Mouse (Mus musculus) forebrain, postnatal 0 days (tissue): ENCODE measurements around the gene Gm10309. TPM values are rescaled to one million over a fixed set of nuclear protein-coding genes. Genes with fewer than 3 reads are reported as not detected.

Experiments used
- ATAC-seq: fragments of 200-750 bp; cut with Nextera tagmentation; 2 replicates; pipeline ENCODE4 v1.8.0; 2017; ENCODE audit warnings: mild to moderate bottlenecking, moderate library complexity
- DNase-seq: peaks from one replicate; pipeline ENCODE4 v3.0.0-alpha.2; 2015
- H3K27ac ChIP-seq: fragments of 300-500 bp; sonication (generic); 2 replicates; pipeline ENCODE4 v1.5.1; 2014; ENCODE audit warnings: low read depth, mild to moderate bottlenecking, antibody characterized with exemption, low read length, moderate library complexity, mixed read lengths
- H3K27me3 ChIP-seq: fragments of 300-500 bp; sonication (generic); 2 replicates; pipeline ENCODE4 v1.6.1; 2014; ENCODE audit warnings: mild to moderate bottlenecking, low read length, mixed read lengths; ENCODE audit not compliant: insufficient read depth
- H3K36me3 ChIP-seq: fragments of 300-500 bp; sonication (generic); 2 replicates; pipeline ENCODE4 v1.6.1; 2014; ENCODE audit warnings: mild to moderate bottlenecking, moderate library complexity; ENCODE audit not compliant: insufficient read depth
- H3K4me1 ChIP-seq: fragments of 300-500 bp; sonication (generic); 2 replicates; pipeline ENCODE4 v1.6.1; 2014; ENCODE audit warnings: antibody characterized with exemption; ENCODE audit not compliant: insufficient read depth
- H3K4me2 ChIP-seq: fragments of 300-500 bp; sonication (generic); 2 replicates; pipeline ENCODE4 v1.6.1; 2014; ENCODE audit warnings: low read depth, mild to moderate bottlenecking, moderate library complexity
- H3K4me3 ChIP-seq: fragments of 300-500 bp; sonication (generic); 2 replicates; pipeline ENCODE4 v1.5.1; 2014; ENCODE audit warnings: low read depth, low read length, mixed read lengths
- H3K9ac ChIP-seq: fragments of 300-500 bp; sonication (generic); 2 replicates; pipeline ENCODE4 v1.6.1; 2014; ENCODE audit warnings: mild to moderate bottlenecking
- H3K9me3 ChIP-seq: fragments of 300-500 bp; sonication (generic); 2 replicates; pipeline ENCODE4 v1.6.1; 2016; ENCODE audit warnings: low read length
- CTCF ChIP-seq: sonication (generic); IDR thresholded peaks from 2 replicates; pipeline ENCODE4 v1.5.1; 2016; ENCODE audit warnings: antibody characterized with exemption, control low read depth, low read depth
- WGBS: fragments of 180-500 bp; shearing (Covaris S2); extraction: QIAGEN DNeasy Blood & Tissue Kit; methylation state at CpG from one replicate; pipeline ENCODE4 v1.1.7; 2014; 5-methylcytosine and 5-hydroxymethylcytosine counted together
- polyA plus RNA-seq: library from polyadenylated mRNA; unstranded; fragments of >200 nt; fragmentation: Nextera tagmentation; extraction: Ambion mirVana; gene quantifications from 2 replicates; pipeline ENCODE4 v1.2.1, GENCODE M21; 2015
- total RNA-seq: library from RNA; depleted of rRNA; stranded (reverse); fragments of >200 nt; gene quantifications from 2 replicates; pipeline ENCODE4 v1.2.3, GENCODE M21; 2014

The Gm10309 gene
- total and polyA plus RNA-seq, 2 experiments from 2014 or later = 0.22 TPM; not detected in 1

GRCm38 (mm10) chr17:86499359-86500045, 5.5 kb downstream of the Gm10309 start:
- 77% methylated on average over 15 of the region's 15 CpGs for WGBS
- DNase-seq (no peak), ATAC-seq (no peak)
- H3K36me3 ChIP-seq = peaks cover 11% of the 10 kb centered on the region; the same call in 1 of the 2 replicates
- no peak overlapping the region for H3K9ac ChIP-seq
- H3K4me1 ChIP-seq = no peaks in the 10 kb centered on the region
- no peaks in the 10 kb centered on the region for H3K27me3 ChIP-seq
- H3K4me2 ChIP-seq = no peak overlapping the region
- H3K9me3 ChIP-seq = no peaks in the 10 kb centered on the region
- H3K27ac ChIP-seq = no peak overlapping the region
- H3K4me3 ChIP-seq = no peak overlapping the region
- TF ChIP-seq CTCF = no peak

DNA sequence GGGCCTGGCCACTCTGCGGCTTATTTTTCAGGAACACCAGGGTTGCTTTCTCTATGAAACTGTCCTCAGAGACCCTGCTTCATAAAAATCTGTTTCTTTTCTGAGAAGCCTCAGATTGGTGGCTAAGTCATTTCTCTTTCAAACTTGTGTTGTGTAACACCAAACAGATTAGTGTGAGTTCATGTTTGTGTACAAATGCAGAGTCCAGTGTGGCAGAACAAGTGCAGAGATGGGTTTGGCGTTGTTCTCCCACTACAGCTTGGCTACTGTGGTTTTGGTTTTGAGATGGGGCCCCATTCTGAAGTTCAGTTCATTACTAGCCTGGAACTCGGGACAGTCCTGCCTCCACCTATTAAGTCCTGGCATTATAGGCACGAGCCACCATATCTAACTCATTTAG, 7.7 kb downstream of the Gm10309 start:
- Histone ChIP-seq H3K36me3 (peaks cover 14% of the 10 kb centered on the region; the same call in 1 of the 2 replicates), H3K9me3 (no peaks in the 10 kb centered on the region), H3K4me3 (no peak overlapping the region), H3K27ac (no peak overlapping the region), H3K4me2 (no peak overlapping the region), H3K9ac (no peak overlapping the region), H3K27me3 (no peaks in the 10 kb centered on the region), H3K4me1 (no peaks in the 10 kb centered on the region)
- 86% methylated on average over 4 of the region's 4 CpGs for WGBS
- DNase-seq (no peak), ATAC-seq (no peak)
- TF ChIP-seq CTCF = no peak

- H3K4me3 ChIP-seq = no peak overlapping the region
- peak; percentile 75 for ATAC-seq
These were observed 8.8 kb downstream of the Gm10309 start for GRCm38 (mm10) chr17:86496123-86496771.

DNA sequence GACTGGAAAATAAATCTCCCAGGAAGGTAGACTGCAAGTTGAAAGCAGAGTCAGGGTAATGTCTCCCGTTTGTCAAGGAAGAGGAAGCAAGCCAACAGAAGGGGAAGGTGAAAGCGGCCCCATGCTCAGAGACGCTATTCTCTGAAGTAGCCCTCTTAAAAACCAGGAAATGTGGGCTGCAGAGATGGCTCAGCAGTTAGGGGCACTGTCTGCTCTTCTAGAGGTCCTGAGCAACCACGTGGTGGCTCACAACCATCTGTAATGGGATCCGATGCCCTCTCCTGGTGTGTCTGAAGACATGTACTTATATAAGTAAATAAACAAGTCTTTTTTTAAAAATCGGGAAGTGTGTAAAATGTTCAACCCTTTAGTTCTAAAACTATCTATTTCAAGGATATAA, 10.1 kb downstream of the Gm10309 start:
- Histone ChIP-seq H3K27ac (no peak overlapping the region), H3K27me3 (no peaks in the 10 kb centered on the region), H3K4me1 (no peaks in the 10 kb centered on the region), H3K4me3 (no peak overlapping the region), H3K9me3 (no peaks in the 10 kb centered on the region), H3K4me2 (no peak overlapping the region), H3K9ac (no peak overlapping the region), H3K36me3 (peaks cover 16% of the 10 kb centered on the region; the same call in 1 of the 2 replicates)
- 78% methylated on average over 6 of the region's 6 CpGs for WGBS
- ATAC-seq = no peak
- no peak for TF ChIP-seq CTCF
- no peak for DNase-seq

More at GRCm38 (mm10) chr17:86496123-86496771, 8.8 kb downstream of the Gm10309 start:
- peak; percentile 78 for TF ChIP-seq CTCF
- WGBS = 90% methylated on average over 9 of the region's 9 CpGs
- Histone ChIP-seq H3K27me3 (no peaks in the 10 kb centered on the region), H3K36me3 (peaks cover 18% of the 10 kb centered on the region; the same call in 1 of the 2 replicates), H3K27ac (no peak overlapping the region), H3K9ac (no peak overlapping the region), H3K4me1 (no peaks in the 10 kb centered on the region), H3K4me2 (no peak overlapping the region), H3K9me3 (no peaks in the 10 kb centered on the region)
- DNase-seq = peak; percentile 77

DNA sequence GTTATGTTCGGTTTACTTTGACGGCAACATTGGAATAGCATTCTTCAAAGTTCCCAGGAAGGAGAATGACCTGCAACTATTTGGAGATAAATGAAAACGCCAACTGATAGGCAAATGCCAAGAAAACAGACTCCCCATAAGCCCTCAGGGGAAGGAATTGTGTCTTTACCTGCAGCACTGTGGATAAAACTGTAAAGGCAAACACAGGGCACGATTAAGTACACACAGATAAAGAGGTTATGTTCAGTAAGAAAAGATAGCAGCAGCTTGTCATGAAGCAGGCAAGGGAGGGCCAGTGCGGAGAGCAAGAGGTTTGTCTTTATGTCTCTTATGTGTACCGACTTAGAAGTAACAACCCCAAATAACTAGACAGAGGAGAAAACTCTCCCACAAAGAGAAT, 10.5 kb downstream of the Gm10309 start:
- DNase-seq = no peak
- Histone ChIP-seq H3K4me2 (no peak overlapping the region), H3K9ac (no peak overlapping the region), H3K36me3 (peaks cover 16% of the 10 kb centered on the region; the same call in 1 of the 2 replicates), H3K9me3 (no peaks in the 10 kb centered on the region), H3K27me3 (no peaks in the 10 kb centered on the region), H3K4me1 (no peaks in the 10 kb centered on the region), H3K4me3 (no peak overlapping the region), H3K27ac (no peak overlapping the region)
- no peak for ATAC-seq
- WGBS = 89% methylated on average over 6 of the region's 6 CpGs
- TF ChIP-seq CTCF = no peak

DNA sequence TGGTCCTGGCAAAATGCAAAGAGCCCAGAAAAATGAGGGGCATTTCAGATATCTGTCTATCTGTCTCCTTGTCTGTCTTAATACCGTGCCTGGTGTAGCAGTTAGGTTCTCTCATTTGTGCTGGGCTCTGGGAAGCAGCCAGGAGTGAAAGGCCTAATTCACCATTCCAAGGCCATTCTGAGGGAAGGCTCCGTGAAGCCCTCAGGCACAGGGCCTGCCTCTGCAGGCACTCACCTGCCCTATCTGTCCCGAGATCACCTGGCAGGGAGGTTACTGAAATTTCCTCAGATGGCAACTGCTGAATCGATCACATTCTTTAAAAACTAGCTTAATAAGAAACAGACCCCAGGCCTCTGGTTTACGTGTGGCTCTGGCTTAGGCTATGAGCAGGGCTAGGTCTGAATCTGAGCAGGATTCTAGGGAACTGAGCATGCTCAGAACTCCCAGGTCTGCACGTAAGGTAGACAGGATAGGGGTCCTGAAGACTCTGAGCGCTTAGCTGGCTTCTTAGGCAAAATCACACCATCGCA, 11.1 kb downstream of the Gm10309 start:
- Histone ChIP-seq H3K9me3 (no peaks in the 10 kb centered on the region), H3K27ac (no peak overlapping the region), H3K4me1 (no peaks in the 10 kb centered on the region), H3K36me3 (peaks cover 16% of the 10 kb centered on the region; the same call in 1 of the 2 replicates), H3K4me2 (no peak overlapping the region), H3K27me3 (no peaks in the 10 kb centered on the region), H3K9ac (no peak overlapping the region), H3K4me3 (no peak overlapping the region)
- no peak for DNase-seq
- ATAC-seq = no peak
- no peak for TF ChIP-seq CTCF
- WGBS = 89% methylated on average over 8 of the region's 8 CpGs

GRCm38 (mm10) chr17:86492376-86492775, 12.7 kb downstream of the Gm10309 start:
- WGBS = 87% methylated on average over 7 of the region's 7 CpGs
- no peaks in the 10 kb centered on the region for H3K4me1 ChIP-seq
- no peak for TF ChIP-seq CTCF
- no peak overlapping the region for H3K9ac ChIP-seq
- ATAC-seq (no peak), DNase-seq (no peak)
- 0 out of 2 replicates have a peak, but pooled peaks cover 14% of the 10 kb centered on the region for H3K36me3 ChIP-seq
- H3K27me3 ChIP-seq = no peaks in the 10 kb centered on the region
- H3K4me3 ChIP-seq = no peak overlapping the region
- no peak overlapping the region for H3K27ac ChIP-seq
- H3K9me3 ChIP-seq = no peaks in the 10 kb centered on the region
- no peak overlapping the region for H3K4me2 ChIP-seq
